Mouse (Mus musculus) midbrain, embryonic 12.5 days (tissue): ENCODE measurements around the gene Terf2. TPM values are rescaled to one million over a fixed set of nuclear protein-coding genes. Genes with fewer than 3 reads are reported as not detected.
A peak's percentile ranks its signal among the peaks of the same experiment; 100 is the strongest.
"Not testable (repeated sequence)": the region's sequence is repeated elsewhere in the genome, so short reads cannot be mapped to it uniquely, and the experiment has no call there.

ENCODE experiments used
- ATAC-seq: fragments of 200-750 bp; cut with Nextera tagmentation; 2 replicates; pipeline ENCODE4 v1.8.0; 2017; ENCODE audit warnings: low read depth, moderate TSS enrichment, moderate library complexity; ENCODE audit not compliant: low FRiP score
- H3K27ac ChIP-seq: fragments of 300-500 bp; sonication (generic); replicated peaks from 2 replicates; pipeline ENCODE4 v1.5.1; 2016; ENCODE audit warnings: mild to moderate bottlenecking
- H3K27me3 ChIP-seq: fragments of 300-500 bp; sonication (generic); 2 replicates; pipeline ENCODE4 v1.6.1; 2016; ENCODE audit warnings: mild to moderate bottlenecking
- H3K36me3 ChIP-seq: fragments of 300-500 bp; sonication (generic); 2 replicates; pipeline ENCODE4 v1.6.1; 2016
- H3K4me1 ChIP-seq: fragments of 300-500 bp; sonication (generic); 2 replicates; pipeline ENCODE4 v1.6.1; 2016
- H3K4me2 ChIP-seq: fragments of 300-500 bp; sonication (generic); replicated peaks from 2 replicates; pipeline ENCODE4 v1.6.1; 2016; ENCODE audit warnings: mild to moderate bottlenecking, moderate library complexity
- H3K4me3 ChIP-seq: fragments of 300-500 bp; sonication (generic); 2 replicates; pipeline ENCODE4 v1.5.1; 2016; ENCODE audit warnings: mild to moderate bottlenecking
- H3K9ac ChIP-seq: fragments of 300-500 bp; sonication (generic); replicated peaks from 2 replicates; pipeline ENCODE4 v1.6.1; 2016; ENCODE audit warnings: mild to moderate bottlenecking, moderate library complexity
- H3K9me3 ChIP-seq: fragments of 300-500 bp; sonication (generic); 2 replicates; pipeline ENCODE4 v1.6.1; 2016; ENCODE audit warnings: mild to moderate bottlenecking
- WGBS: fragments of 180-500 bp; shearing (Covaris S2); methylation state at CpG from one replicate; pipeline ENCODE4 v1.1.7; 2016; 5-methylcytosine and 5-hydroxymethylcytosine counted together
- polyA plus RNA-seq: library from polyadenylated mRNA; unstranded; fragments of >200 nt; fragmentation: Nextera tagmentation; extraction: Ambion mirVana; gene quantifications from 2 replicates; pipeline ENCODE4 v1.2.1, GENCODE M21; 2016

The Terf2 gene
- polyA plus RNA-seq, 1 experiment from 2014 or later: 22.5 TPM

- no peaks in the 10 kb centered on the region for H3K9me3 ChIP-seq
- no peaks in the 10 kb centered on the region for H3K36me3 ChIP-seq
- WGBS: 75% methylated on average over 9 of the region's 9 CpGs
- H3K27ac ChIP-seq: no peak overlapping the region
- no peak for ATAC-seq
- 0 out of 2 replicates have a peak, but pooled peaks cover 2% of the 10 kb centered on the region for H3K4me1 ChIP-seq
- H3K9ac ChIP-seq: no peak overlapping the region
- no peaks in the 10 kb centered on the region for H3K27me3 ChIP-seq
- H3K4me3 ChIP-seq: no peak overlapping the region
- no peak overlapping the region for H3K4me2 ChIP-seq
Measured at GRCm38 (mm10) chr8:107110629-107111330, 14.4 kb upstream of the Terf2 start.

- no peak for ATAC-seq
- Histone ChIP-seq H3K27ac (no peak overlapping the region), H3K4me3 (no peak overlapping the region), H3K9ac (no peak overlapping the region), H3K4me2 (no peak overlapping the region), H3K36me3 (no peaks in the 10 kb centered on the region), H3K27me3 (no peaks in the 10 kb centered on the region), H3K9me3 (no peaks in the 10 kb centered on the region), H3K4me1 (0 out of 2 replicates have a peak, but pooled peaks cover 2% of the 10 kb centered on the region)
- 87% methylated on average over 5 of the region's 5 CpGs for WGBS
Measured at GRCm38 (mm10) chr8:107109816-107110435, 13.6 kb upstream of the Terf2 start.

GRCm38 (mm10) chr8:107108978-107109720 lies 12.8 kb upstream of the Terf2 start:
- Histone ChIP-seq H3K27ac (0 out of 2 replicates have a peak overlapping the region, but pooled peaks have one; percentile 25), H3K4me2 (no peak overlapping the region)
- 68% methylated on average over 23 of the region's 23 CpGs for WGBS

GRCm38 (mm10) chr8:107108089-107108488 lies 11.7 kb upstream of the Terf2 start:
- H3K4me2 ChIP-seq: not testable (repeated sequence)

More at GRCm38 (mm10) chr8:107108978-107109720, 12.8 kb upstream of the Terf2 start:
- Histone ChIP-seq H3K4me1 (0 out of 2 replicates have a peak, but pooled peaks cover 2% of the 10 kb centered on the region), H3K9ac (no peak overlapping the region), H3K4me3 (no peak overlapping the region), H3K9me3 (no peaks in the 10 kb centered on the region), H3K27me3 (no peaks in the 10 kb centered on the region), H3K36me3 (no peaks in the 10 kb centered on the region)
- no peak for ATAC-seq

GRCm38 (mm10) chr8:107104547-107104946 lies 8.2 kb upstream of the Terf2 start:
- Histone ChIP-seq H3K4me3 (no peak overlapping the region), H3K36me3 (no peaks in the 10 kb centered on the region), H3K4me2 (no peak overlapping the region), H3K27ac (no peak overlapping the region), H3K9ac (no peak overlapping the region), H3K9me3 (no peaks in the 10 kb centered on the region), H3K27me3 (no peaks in the 10 kb centered on the region), H3K4me1 (no peaks in the 10 kb centered on the region)
- WGBS: 10% methylated on average over 4 of the region's 4 CpGs
- no peak for ATAC-seq

More at GRCm38 (mm10) chr8:107108089-107108488, 11.7 kb upstream of the Terf2 start:
- WGBS: 92% methylated on average over 5 of the region's 5 CpGs
- not testable (repeated sequence) for H3K27me3 ChIP-seq, H3K4me1 ChIP-seq, H3K4me3 ChIP-seq, H3K9ac ChIP-seq, ATAC-seq, H3K27ac ChIP-seq, H3K36me3 ChIP-seq, H3K9me3 ChIP-seq

GRCm38 (mm10) chr8:107100635-107101034 lies 4.3 kb upstream of the Terf2 start:
- no peak for ATAC-seq
- Histone ChIP-seq H3K27me3 (no peaks in the 10 kb centered on the region), H3K4me2 (no peak overlapping the region), H3K9ac (no peak overlapping the region), H3K4me3 (no peak overlapping the region), H3K4me1 (0 out of 2 replicates have a peak, but pooled peaks cover 3% of the 10 kb centered on the region), H3K9me3 (no peaks in the 10 kb centered on the region), H3K36me3 (no peaks in the 10 kb centered on the region), H3K27ac (no peak overlapping the region)
- WGBS: 82% methylated on average over 2 of the region's 2 CpGs

- H3K9ac ChIP-seq: peak overlapping the region; percentile 88
- WGBS: under 1% methylated on average over 53 of the region's 53 CpGs
- H3K27me3 ChIP-seq: no peaks in the 10 kb centered on the region
- H3K36me3 ChIP-seq: peaks cover 28% of the 10 kb centered on the region; the same call in 1 of the 2 replicates
- peak overlapping the region; percentile 56 for H3K4me2 ChIP-seq
- peak overlapping the region; percentile 89 for H3K27ac ChIP-seq
- no peaks in the 10 kb centered on the region for H3K9me3 ChIP-seq
- ATAC-seq: no peak; the same call in 1 of the 2 replicates
- peak overlapping the region; percentile 86 for H3K4me3 ChIP-seq
- H3K4me1 ChIP-seq: peaks cover 20% of the 10 kb centered on the region
Measured at GRCm38 (mm10) chr8:107095717-107096365, 506 bp downstream of the Terf2 start.

- Histone ChIP-seq H3K27ac (no peak overlapping the region), H3K27me3 (no peaks in the 10 kb centered on the region), H3K4me2 (no peak overlapping the region), H3K36me3 (peaks cover 74% of the 10 kb centered on the region), H3K4me3 (no peak overlapping the region), H3K4me1 (peaks cover 17% of the 10 kb centered on the region), H3K9ac (no peak overlapping the region), H3K9me3 (no peaks in the 10 kb centered on the region)
- ATAC-seq: no peak
- WGBS: 95% methylated on average over 7 of the region's 7 CpGs
Measured at GRCm38 (mm10) chr8:107090531-107090930, 5.8 kb downstream of the Terf2 start.

- Histone ChIP-seq H3K9me3 (no peaks in the 10 kb centered on the region), H3K4me1 (no peaks in the 10 kb centered on the region), H3K27ac (no peak overlapping the region), H3K4me3 (no peak overlapping the region), H3K9ac (no peak overlapping the region), H3K27me3 (no peaks in the 10 kb centered on the region), H3K36me3 (peaks cover 78% of the 10 kb centered on the region), H3K4me2 (no peak overlapping the region)
- ATAC-seq: no peak
- WGBS: 92% methylated on average over 5 of the region's 5 CpGs
Measured at GRCm38 (mm10) chr8:107088526-107089063, 7.8 kb downstream of the Terf2 start.

- Histone ChIP-seq H3K27me3 (no peaks in the 10 kb centered on the region), H3K4me3 (no peak overlapping the region), H3K9me3 (no peaks in the 10 kb centered on the region), H3K36me3 (peaks cover 74% of the 10 kb centered on the region), H3K27ac (no peak overlapping the region), H3K9ac (no peak overlapping the region), H3K4me1 (no peaks in the 10 kb centered on the region), H3K4me2 (no peak overlapping the region)
- WGBS: 98% methylated on average over 5 of the region's 5 CpGs
- ATAC-seq: no peak
Measured at GRCm38 (mm10) chr8:107086018-107086417, 10.3 kb downstream of the Terf2 start.

- Histone ChIP-seq H3K9ac (no peak overlapping the region), H3K27ac (no peak overlapping the region), H3K4me3 (no peak overlapping the region), H3K4me2 (no peak overlapping the region), H3K9me3 (no peaks in the 10 kb centered on the region), H3K36me3 (peaks cover 74% of the 10 kb centered on the region), H3K27me3 (no peaks in the 10 kb centered on the region), H3K4me1 (no peaks in the 10 kb centered on the region)
- WGBS: 97% methylated on average over 17 of the region's 17 CpGs
- no peak for ATAC-seq
Measured at GRCm38 (mm10) chr8:107085358-107085757, 11.0 kb downstream of the Terf2 start.
